Mouse (Mus musculus) naive thymus-derived CD4-positive, alpha-beta T cell, adult 2 months (primary cell): ENCODE measurements at regions not wholly inside any gene's neighbourhood (a gene's known extent, or its start where the extent isn't known, plus 50 kb on each side); places are given as distances from the start of the nearest gene placed in this dataset.
"Not testable (repeated sequence)": the region's sequence is repeated elsewhere in the genome, so short reads cannot be mapped to it uniquely, and the experiment has no call there.

Source experiments
- DNase-seq: peaks from one replicate; pipeline ENCODE4 v3.0.0-alpha.2; 2011; ENCODE audit warnings: low read depth

DNA sequence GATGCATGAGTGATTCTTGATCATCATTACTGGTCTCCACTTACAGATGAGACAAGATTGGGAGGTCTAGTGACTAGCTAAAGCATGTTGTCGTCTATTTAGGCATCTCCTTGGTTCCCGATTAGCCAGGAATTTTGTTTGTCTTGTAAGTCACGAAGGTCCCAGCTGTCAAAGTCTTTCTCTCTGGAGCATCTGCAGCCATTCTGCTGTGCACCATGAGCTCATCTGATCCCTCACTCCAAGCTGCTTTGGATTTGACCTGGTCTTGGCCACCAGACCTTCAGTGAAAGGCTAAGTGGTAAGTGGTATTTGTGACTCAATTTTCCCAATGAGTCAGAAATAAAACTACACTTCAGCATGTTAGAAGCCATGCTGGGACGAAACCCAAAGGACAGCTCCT is 53.3 kb upstream of the Creb5 start:
- no peak for DNase-seq

DNA sequence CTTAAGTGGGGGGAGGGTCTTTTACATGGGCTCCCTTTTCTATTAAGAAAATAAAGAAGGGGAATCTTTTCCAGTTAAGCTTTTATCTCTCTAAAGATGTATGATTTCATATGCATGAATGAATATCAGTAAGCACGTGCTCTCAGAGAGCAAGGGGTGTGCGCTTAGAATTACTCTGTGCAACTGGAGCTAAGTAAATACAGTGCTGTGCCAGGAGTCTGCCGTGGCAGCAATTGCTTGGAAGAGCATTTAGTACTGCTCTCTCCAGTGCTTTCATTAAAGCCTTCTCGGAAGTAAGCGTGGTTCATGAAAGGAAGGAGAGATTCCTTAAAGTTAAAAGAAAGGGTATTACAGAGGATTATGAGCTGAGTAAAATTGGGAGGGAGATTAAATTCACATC is 54.5 kb upstream of the Creb5 start:
- no peak for DNase-seq

DNA sequence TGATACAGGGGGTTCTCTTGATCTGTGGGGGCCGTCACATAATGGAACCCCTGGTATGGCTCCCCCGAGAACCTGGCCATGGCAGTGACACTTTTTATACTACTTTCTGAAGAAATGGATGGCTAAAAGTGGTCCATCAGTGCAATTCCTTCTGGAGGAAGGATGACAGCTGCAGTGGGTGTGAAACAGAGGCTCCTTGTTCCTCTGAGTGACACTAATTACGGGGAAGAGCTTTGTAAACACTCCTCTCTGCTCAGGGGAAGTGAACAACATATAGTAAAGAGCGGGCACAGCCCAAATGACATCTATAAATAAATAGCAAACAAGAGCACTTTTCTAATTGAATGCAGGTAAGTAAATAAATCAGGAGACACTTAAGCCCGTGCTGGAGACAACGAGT is 57.7 kb upstream of the Creb5 start:
- DNase-seq: no peak

DNA sequence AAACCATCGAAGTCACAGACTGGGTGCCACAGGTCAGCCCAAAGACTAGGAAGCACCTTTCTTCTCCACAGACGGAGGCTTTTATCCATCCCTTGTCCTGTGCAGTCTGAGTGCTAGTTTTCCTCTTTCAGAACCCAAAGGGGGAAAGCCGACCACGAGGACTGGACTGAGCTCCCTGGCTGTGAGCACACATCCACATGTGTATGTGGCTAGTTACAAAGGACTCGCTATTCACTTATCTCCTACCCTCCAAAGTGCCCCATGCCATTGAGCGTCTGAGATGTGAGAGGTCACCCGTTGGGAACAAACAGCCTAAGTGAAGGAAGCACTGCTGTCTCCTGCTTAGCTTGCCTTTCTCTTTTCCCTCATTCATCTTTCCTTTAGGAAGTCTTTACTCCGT is 65.0 kb upstream of the Creb5 start:
- DNase-seq: no peak

DNA sequence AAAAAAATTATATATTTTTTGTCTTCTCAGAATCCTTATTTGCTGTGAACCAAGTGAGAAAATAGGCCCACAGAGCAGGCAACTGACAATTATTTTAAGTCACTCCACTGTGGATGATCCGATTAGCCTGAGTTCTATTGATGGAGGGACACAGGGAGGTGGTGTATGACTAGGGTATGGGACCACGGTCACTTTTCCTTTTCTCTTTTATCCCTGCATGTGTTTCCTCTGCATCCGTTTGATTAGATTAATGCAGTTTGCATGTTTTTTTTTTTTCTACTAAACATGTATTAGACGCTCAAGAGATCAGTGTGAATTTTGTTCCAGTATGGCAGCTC is 65.4 kb upstream of the Creb5 start:
- DNase-seq: no peak

DNA sequence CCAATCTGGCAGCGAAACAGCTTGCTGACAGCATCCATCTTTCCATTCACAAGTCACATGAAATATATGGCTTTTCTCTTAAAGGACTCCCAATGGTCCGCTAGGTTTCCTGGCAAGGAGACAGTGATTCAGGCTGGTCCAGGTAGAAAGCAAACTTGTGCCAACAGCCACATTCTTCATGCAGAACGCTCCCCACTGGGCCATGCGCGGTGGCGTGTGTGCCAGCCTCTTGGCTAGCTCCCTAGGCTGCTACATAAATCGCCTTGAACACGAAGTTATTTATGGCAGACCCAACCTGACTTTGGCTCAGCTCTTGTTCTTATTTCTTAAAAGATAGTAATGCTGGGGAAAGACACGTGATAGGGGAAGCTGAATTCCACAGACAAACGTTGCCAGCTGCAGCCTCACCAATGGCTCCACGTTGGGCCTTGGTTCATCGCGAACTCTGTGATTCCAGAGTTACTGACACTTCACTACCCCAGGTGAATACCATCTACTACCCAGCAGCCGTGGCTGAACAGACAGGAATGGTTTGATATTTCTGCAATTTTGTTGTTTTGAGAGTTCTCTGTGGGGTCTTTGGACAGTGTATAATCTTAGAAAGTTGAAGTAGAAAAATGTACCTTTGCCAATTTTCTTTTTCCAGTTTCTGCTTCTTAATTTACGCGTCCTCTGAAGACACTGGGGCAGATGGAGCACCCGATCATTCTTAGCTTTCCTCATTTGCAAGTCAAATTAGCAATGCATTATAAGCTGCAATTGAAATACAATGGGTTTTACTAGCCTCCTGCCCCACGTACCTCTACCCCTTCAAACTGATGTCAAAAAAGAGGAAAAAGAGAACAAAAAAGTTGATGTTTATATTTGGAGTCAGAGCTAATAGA is 66.0 kb upstream of the Creb5 start:
- DNase-seq: no peak

DNA sequence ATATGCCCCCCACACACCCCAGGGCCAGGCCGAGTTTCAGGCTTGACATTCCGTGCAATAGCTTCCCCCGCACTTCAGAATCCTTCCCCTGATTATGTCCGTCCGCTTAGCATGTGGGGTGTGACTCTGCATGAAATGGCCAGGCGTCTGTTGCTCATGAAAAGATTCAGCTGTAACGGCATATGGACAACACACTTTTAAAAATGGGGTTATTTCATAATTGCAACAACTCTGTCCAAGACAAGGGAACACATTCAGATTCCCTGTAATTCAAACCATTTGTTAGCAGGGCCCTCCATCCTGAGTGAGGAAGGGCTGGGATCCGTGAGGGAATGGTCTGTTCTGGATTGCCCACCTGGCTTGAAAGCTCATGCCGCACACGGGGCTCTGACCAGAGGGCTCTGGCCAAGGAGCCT is 68.2 kb upstream of the Creb5 start:
- no peak for DNase-seq

DNA sequence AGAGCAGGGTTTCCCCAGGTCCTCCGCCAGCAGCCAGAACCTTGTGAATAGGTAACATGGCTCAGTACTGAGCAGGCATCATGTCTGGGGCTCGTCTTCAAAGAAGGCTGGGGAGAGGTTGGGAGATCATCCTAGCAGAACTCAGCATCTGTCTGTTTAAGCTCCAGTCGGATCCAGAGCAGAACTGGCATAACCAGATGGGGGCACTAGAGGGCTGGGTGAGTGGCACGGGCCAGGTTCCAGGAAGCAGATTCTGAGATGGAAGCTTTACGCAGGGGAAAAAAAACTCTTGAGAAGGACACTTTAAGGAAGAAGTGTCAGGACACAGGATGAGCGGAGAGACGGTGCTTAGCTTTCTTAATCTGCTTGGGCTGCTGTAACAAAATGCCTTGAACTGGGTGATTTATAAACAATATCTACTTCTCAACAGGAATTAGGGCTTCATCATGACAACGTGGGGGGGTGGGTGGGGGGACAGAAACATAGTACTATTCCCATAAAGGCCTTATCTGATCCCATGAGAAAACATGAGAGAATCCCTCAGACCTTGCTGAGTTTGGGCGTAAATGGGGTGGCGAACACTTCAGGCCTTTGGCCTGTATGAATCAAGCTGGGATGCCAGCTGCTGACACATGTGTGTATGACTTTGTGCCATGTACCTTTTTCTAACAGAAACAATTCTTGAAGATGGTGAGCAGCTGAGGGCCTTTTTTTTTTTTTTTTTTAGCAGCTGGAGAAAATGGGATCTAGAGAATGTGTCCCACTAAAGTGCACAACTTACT is 69.6 kb upstream of the Creb5 start:
- no peak for DNase-seq

DNA sequence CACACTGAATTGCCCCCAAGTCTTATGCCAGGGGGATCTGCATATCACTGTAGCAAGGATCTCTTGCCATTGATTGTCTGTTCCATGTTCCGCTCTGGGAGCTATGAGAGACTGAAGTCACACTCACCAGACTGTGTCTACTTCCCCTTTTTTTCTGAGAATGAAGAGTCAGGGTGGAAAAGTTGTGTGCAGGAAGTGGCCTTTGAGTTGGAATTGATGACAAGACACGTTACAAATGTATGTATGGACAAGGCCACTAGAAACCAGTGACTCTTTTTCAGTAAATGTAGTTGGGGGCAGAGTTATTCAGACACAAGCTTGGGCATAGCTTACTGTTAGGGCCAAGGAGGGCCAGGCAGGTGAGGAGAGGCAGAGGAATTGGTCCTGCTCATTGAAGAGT is 70.4 kb upstream of the Creb5 start:
- no peak for DNase-seq

DNA sequence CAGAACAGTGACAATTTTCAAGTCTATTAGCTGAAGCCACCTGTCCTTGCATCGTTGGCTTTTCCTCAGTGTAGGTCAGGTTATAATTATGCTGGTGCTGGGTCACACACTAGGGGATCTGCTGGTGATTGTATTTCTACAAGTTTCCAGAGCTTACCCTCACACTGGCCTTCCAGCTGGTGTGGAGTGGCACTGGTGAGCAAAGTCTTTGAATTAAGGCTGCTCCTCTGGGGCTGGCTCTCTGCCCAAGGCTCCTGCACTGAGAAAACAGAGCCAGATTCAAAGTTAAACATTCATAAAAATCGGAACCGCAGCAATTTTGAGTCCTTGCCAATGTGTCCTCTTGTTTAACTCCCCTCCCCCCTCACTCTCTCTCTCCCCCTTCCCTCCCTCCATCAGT is 75.7 kb upstream of the Creb5 start:
- DNase-seq: no peak

DNA sequence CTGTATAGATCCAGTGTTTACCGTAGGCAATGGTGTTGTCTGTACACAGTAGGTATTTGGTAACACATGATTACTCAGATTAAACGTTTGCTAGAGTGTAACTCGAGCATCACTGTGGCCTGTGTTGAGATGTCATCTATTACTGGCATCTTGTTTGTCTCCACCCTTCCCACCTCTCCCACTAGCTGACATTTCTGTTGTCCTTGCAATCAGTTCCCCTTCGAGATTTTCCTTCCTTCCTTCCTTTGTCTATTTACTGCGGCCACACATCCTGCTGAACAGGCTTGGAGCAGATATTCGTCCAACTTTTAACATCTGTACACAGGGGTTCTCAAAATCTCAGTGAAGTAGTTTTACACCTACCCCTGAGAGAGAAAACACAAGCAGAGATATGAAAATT is 77.7 kb upstream of the Creb5 start:
- no peak for DNase-seq

DNA sequence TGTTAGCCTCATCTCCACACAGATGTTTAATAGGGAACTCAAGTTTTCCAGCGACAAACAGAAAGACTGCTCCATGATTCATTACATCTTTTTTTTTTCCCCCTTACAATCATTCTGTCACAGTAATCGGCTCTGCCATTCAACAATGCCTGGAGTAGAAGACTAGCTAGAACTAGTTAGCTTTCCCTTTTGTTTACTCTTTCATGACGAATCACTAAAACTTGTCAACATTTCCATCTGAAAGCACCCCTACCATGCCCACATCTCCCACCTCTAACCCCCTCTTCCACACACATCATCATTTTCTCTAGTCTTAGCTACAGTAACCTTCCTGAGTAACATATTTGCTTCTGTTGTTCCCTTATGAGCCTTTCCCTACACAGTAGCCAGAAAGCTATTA is 78.6 kb upstream of the Creb5 start:
- DNase-seq: no peak

DNA sequence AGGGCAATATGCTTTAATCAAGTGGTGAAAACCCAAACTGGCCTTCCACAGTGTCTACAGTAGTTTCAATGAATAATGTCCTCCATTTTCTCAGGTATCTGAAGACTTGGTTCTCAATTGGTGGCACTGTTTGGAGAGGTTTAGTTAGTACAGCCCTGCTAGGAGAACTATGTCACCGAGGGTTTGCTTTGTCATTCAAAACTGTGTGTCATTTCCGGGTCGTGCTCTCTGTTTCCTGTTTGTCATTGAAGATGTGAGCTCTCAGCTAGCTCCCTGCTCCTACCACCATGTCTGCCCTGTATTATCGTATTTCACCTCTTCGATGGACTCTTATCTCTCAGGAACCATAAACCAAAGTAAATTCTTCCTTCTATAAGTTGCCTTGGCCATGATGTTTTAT is 79.3 kb upstream of the Creb5 start:
- DNase-seq: no peak

DNA sequence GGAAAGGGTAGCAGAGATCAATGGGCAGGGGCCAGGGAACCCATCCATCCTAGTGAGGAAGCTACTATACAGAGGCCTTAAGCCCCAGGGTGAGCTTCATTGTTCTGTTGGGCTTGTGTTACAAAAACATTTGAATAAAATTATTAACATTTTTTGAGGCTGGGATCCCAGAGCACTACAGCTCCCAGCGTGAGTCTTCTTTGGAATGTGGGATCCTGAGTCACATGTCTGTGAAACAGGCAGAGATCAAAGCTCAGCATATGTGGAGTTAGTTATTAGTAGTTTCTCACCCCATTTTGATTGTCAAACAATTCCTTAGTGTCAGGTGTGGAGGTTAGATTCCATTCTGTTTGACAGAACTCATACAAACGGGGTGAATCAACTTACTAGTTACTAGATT is 79.7 kb upstream of the Creb5 start:
- DNase-seq: no peak

DNA sequence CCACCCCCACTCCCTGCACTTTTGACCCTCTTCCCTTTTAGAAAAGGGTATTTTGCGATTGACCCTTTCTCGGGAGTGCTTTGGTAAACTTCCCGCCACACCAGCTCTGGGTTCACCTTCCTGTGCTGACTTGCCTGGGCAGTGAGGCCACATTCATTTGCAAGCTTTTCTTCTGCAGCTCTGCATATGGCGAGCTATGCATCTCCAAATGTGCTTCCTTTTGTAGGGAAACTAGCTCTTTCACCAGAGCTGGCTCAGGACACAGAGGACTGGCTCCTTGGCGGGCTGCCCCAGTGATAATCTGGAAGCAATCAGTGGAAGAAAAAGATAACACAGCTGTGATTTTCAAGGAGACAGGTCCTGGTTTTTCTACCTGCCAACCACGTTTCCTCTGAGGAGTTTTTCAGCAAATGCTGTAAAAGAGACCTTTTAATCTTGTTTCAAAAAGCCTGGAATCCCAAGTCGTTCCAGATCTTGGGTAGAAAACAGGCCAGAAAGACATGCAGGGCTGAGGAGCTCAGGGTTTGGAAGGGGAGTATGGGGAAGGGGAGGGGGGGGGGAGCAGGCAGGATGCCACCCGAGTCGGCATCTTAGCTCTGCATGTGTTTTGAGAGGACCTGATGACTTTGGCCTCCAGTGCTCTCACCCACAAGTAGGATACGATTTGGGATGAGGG is 85.7 kb upstream of the Creb5 start:
- no peak for DNase-seq

DNA sequence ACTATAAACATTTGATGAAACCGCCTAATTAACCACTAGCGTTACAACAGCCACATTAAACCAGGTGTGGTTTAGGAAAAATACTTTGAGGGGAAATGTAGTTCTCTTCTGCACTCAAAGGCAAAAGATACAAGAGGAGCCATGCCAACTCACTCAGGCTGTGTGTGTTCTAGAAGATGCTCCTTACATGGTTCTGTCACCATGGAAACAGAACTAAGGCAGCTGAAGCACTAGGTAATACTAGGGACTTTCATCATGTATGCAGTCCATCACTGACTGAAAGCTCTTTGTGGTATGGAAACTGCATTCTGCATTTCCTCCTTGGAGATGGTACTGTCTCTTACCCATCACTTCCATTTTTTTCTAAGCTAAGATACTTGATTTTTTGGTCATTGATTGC is 87.6 kb upstream of the Creb5 start:
- DNase-seq: no peak

DNA sequence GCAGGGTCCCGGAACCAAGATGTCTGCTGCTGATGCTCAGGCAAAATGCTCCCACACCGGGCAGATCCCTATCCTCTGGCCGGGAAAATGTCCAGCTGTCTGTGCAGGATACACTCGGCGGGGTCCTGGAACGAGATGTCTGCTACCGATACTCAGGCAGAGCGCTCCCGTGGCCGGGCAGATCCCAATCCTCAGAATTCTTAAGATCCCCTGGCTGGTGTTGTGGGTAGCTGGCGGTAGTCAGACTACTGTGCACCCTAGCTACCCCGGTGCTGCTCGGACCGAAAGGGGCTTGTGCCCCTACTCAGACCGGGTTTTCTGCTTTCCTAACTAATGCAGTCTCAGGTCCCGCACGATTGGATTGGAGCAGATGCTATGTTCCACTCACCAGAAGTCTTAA is 104.9 kb upstream of the Creb5 start:
- not testable (repeated sequence) for DNase-seq

DNA sequence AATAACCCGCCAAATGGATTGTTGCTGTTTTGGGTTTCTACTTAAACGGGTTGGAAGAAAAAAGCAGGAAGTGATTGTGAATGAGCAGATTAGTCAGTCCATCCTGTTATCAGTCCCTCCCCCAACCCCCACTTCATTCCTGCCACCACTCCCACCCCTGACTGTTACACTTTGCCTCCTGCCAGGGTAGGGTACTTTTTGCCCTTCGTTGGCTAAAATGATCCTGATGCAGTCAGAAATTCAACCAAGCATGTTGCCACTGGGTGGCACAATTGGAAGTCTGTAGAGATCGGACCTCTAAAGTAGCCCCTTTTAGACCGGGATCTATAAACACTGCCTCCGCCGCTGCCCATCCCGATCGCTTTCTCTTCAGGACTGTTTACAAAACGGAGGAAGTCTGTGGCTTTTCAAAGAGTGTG is 96.0 kb upstream of the Jazf1 start:
- no peak for DNase-seq

DNA sequence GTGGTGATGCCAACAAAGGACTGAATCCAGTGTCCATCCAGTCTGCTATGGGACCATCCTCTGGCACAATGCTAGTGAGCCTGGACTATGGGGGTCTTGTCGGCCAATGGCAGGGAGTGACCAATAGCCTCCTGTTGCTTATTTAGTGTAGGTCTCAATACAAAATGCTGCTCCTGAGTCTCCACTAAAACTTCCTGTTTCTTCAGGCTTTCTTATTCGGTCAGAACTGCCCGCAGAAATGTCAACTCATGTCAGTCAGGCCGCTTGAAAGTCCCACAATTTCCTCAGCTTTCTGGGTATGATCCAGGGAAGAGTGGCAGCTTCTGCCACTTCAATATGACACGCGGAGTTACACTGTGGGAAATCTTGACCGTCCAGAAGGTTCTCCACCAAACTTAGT is 94.7 kb upstream of the Jazf1 start:
- DNase-seq: no peak

DNA sequence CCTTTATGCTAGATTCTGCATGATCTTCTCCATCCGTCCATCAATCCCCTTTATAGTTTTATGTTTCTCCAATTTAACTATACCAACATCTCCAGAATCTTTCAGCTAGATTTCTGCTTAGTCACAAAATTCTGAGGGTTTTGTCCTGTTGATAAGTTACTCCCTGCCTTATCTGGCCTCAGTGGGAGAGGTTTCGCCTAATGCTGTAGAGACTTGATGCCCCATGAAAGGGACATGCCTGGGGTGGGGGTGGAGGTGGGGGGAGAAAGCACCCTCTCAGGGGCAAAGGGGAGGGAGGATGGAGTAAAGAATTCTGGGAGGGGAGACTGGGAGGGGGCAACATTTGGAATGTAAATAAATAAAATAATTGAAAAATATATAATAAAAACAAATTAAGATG is 93.2 kb upstream of the Jazf1 start:
- DNase-seq: no peak

DNA sequence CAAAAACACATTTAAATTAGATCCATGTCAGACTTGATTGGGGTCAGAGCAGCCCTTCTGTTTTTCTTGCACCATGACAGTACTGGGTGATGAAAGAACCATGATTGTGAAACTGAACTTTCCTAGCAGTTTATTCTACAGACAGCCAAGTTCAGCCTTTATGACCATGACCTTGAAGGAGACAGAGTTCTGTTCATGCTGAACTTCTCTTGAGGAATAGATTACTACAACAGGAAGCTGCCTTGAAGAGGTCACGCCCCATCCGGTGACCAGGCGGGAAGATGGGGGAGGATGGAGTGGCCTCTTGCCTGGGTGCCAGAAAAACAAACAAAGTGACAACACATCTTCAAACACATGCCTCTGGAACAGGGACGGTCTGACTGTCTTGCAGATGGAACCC is 86.2 kb upstream of the Jazf1 start:
- DNase-seq: no peak

DNA sequence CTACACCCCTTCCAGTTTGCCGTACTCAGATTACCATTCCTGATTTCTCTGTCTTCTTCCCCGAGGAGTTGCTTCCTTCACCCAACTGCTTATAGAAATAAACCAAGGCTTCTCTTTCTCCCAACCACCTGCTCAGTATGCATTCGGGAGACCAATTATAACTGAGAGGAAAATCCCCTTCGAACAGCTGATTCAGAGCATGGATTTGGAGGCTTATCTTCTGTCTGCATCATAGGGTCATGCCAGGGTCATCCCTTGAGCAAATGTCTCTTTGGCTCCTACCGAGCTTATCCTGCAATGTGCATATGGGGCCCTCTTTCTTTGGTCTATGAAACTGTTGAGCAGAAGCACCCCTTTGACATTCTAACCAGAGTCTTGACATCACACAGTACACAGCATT is 79.0 kb upstream of the Jazf1 start:
- no peak for DNase-seq
